Mouse (Mus musculus) E14TG2a.4 (cell line): Measurements from ENCODE around the gene Spred1.

Experiments used
- H3K27me3 ChIP-seq: 2 replicates; pipeline ENCODE4 v1.6.1; 2014; ENCODE audit warnings: low read length, control low read depth; ENCODE audit not compliant: insufficient read depth
- H3K36me3 ChIP-seq: 2 replicates; pipeline ENCODE4 v1.6.1; 2014; ENCODE audit warnings: low read length, control low read depth; ENCODE audit not compliant: insufficient read depth
- H3K4me1 ChIP-seq: replicated peaks from 2 replicates; pipeline ENCODE4 v1.6.1; 2014; ENCODE audit warnings: low read depth, low read length, control low read depth
- H3K4me3 ChIP-seq: replicated peaks from 2 replicates; pipeline ENCODE4 v1.5.1; 2014; ENCODE audit warnings: mild to moderate bottlenecking, low read length
- H3K9me3 ChIP-seq: 2 replicates; pipeline ENCODE4 v1.6.1; 2014; ENCODE audit warnings: low read length, control low read depth
- CTCF ChIP-seq: conservative IDR thresholded peaks from 2 replicates; pipeline ENCODE4 v1.5.1; 2014; ENCODE audit warnings: low read length
- NANOG ChIP-seq: IDR thresholded peaks from 2 replicates; pipeline ENCODE4 v1.6.1; 2014; ENCODE audit warnings: borderline replicate concordance, low read length, mixed read lengths
- POU5F1 ChIP-seq: IDR thresholded peaks from 2 replicates; pipeline ENCODE4 v1.6.1; 2014; ENCODE audit warnings: low read length, borderline replicate concordance

Gene Spred1

DNA sequence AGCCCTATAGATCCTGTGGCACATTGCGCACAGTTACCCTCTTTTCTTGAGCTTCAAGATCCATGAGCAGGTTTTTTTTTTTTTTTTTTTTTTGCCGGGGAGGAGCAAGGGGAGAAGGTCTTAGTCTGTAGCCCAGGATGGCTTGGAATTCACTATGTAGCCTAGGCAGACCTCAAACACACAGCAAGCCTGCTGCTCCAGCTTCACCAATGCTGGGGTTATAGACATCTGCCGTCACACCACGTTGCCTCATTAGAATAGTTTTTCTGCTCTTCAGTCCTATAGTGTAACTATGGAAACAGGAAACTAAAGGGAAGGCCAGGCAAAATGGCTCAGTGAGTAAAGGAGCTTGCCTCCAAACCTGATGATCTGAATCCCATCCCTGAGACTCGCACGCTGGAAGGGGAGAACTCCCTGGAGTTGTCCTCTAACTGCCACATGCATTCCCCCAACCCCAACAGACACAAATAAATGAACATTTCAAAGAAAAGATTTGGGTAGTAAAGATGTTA, 10.8 kb upstream of the Spred1 start:
- no peak overlapping the region for H3K4me3 ChIP-seq

DNA sequence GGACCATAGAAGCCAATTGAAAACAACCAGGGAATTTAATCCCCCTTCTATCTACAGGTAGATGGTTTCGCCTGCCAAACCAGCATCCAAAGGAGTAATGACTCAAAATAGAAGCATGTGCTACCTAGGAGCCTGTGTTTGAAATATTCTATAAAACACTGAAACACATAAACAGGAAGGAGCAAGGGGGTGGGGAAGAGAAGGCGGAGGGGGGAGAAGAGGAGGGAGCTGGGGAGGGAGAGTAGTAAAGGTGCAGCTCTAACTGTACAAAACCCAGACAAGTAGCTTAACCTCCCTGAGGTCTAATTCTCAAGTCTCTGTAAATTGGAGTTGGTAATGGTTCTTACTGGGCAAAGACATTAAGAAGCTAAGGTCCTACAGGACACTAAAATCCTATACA, 7.9 kb upstream of the Spred1 start:
- TF ChIP-seq CTCF (no peak), POU5F1 (no peak), NANOG (no peak)
- H3K27me3 ChIP-seq = peaks cover 48% of the 10 kb centered on the region
- H3K4me1 ChIP-seq = 0 out of 2 replicates have a peak, but pooled peaks cover 10% of the 10 kb centered on the region
- H3K4me3 ChIP-seq = no peak overlapping the region
- H3K36me3 ChIP-seq = no peaks in the 10 kb centered on the region
- no peaks in the 10 kb centered on the region for H3K9me3 ChIP-seq

More for the DNA sequence above, 10.8 kb upstream of the Spred1 start:
- H3K27me3 ChIP-seq = peaks cover 36% of the 10 kb centered on the region
- H3K4me1 ChIP-seq = 0 out of 2 replicates have a peak, but pooled peaks cover 10% of the 10 kb centered on the region
- no peaks in the 10 kb centered on the region for H3K36me3 ChIP-seq
- no peaks in the 10 kb centered on the region for H3K9me3 ChIP-seq
- no peak for TF ChIP-seq NANOG
- TF ChIP-seq CTCF = no peak
- no peak for TF ChIP-seq POU5F1

DNA sequence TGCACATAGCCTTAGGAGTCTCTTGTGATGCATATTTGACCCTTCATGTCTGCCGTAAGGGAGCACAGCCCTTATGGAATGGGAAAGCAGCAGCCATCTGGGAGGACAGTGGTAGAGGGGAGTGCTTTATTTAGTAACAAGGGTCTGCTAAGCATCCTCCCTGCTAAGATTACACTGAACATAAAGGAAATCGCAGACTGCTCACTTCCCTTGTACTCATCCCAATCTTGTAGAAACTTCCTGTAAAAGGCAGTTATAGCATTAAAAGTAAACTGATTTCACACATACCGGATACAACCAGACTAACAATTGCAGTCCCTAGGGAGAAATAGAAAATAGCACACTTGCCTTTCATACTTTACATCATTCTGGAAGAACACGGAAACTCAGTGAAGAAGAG, 7.4 kb upstream of the Spred1 start:
- Histone ChIP-seq H3K36me3 (no peaks in the 10 kb centered on the region), H3K9me3 (no peaks in the 10 kb centered on the region), H3K4me3 (no peak overlapping the region), H3K4me1 (peaks cover 15% of the 10 kb centered on the region), H3K27me3 (peaks cover 49% of the 10 kb centered on the region)
- TF ChIP-seq POU5F1 (no peak), CTCF (no peak), NANOG (no peak)

DNA sequence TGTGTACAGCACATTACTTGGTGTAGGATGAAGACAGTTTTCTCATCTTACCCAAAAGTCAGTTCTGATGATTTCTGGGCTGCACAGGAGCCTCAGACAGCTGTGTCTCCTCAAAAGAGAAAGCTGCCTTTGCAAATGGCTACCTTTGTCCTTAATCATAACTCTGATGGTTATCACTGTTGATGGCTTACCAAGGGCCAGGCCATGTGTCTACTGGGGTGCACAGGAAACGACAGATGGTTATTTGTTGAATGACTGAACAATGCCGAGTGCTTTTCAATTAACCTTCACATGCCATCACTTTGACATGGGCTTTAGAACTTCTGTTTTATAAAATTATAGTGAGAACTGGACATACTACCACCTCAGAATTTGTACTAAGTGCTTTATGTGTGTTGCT, 2.7 kb upstream of the Spred1 start:
- Histone ChIP-seq H3K4me3 (peak overlapping the region; percentile 89; the same call in 1 of the 2 replicates), H3K36me3 (no peaks in the 10 kb centered on the region), H3K27me3 (peaks cover 40% of the 10 kb centered on the region), H3K4me1 (peaks cover 30% of the 10 kb centered on the region), H3K9me3 (no peaks in the 10 kb centered on the region)
- no peak for TF ChIP-seq POU5F1
- TF ChIP-seq CTCF = no peak
- TF ChIP-seq NANOG = no peak

DNA sequence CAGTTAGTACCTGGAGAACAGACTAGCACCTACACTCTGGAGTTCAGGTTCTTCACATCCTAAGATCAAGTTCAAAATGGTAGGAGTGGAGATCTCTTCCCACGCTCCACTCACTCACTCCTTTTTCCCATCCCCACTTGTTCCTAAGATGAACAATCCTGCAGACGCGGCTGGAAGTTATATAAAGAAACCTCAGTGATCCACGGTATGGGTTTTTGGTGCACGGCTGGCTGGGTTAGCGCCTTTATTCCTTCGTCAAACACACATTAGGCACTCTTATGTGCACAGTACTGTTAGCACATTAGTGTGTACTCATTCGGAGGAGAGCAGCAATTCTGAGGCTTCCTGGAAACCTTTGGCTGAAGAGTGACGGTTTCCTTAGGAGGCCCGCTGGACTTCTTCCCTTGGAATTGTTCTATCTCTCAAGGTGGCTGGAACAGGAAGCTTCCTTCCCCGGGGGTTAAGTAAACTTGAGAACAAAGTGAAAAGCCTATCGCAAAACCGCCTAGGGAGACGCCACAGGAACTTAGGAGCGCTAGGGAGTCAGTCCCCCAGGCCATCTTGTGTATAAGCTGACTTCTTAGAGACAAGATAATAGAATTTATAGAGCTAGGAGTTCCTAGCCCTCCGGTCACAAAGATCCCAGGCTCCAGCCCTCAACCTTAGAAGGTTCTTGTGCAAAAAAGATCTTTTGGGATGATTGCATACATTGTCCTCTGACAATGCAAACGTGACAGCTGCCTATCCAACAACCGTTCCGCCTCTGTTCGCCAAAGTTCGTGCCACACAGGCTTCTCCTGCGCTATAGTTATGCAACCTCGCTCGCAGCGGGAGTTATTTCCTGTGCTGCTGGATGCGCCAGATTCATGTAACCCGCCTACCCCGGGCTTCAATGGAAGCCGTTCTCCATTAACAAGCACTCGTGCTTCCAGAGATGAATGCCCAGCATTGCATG, 1.6 kb upstream of the Spred1 start:
- H3K27me3 ChIP-seq = peaks cover 29% of the 10 kb centered on the region
- H3K9me3 ChIP-seq = no peaks in the 10 kb centered on the region
- H3K4me3 ChIP-seq = peak overlapping the region; percentile 89
- no peaks in the 10 kb centered on the region; the same call in 1 of the 2 replicates for H3K36me3 ChIP-seq
- TF ChIP-seq POU5F1 (peak; percentile 94), NANOG (peak; percentile 96), CTCF (no peak)
- H3K4me1 ChIP-seq = peaks cover 35% of the 10 kb centered on the region

DNA sequence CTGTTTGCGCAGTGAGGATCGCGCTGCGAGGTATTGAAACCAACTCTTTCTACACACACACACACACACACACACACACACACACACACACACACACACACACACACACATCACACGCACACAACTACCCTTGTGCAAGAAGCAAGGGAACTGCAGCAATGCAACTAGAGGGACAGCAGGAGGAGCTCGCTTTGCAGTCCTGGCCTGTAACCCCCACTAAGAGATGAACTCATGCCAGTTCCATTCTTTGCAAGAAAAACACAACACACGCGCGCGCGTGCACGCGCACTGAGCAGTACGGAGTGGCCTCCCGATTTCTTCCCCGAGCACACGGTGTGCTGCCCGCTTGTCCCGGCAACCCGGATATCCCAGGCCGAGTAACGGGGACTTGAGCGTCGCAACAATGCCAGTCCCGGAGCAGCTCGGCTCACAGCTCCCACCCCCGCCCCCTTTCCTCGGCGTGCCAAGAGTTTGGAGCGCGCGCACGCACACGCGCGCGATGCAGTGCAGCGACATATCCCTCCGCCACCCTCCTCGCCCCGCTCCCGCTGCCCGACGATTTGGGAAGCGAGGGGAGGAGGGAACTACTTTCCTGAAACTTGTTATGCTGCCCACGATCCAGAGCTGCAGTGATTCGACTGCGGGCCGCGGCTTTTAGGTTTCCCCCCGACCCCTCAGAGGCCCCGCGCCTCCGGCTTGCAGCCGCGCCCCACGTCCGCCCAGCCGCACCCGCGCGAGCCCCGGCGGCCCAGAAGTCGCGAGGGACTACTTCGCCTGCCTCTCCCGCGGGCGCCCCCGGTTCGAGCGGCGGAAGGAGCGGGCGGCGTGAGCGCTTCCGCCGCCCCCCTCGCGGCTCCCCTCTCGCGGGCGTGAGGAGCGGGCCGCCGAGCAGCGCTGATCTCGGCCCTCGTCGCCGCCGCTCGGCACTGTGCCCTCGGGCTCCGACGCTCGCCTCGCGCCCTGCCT, 645 bp upstream of the Spred1 start:
- H3K9me3 ChIP-seq = no peaks in the 10 kb centered on the region
- TF ChIP-seq CTCF = no peak
- peaks cover 20% of the 10 kb centered on the region for H3K27me3 ChIP-seq
- peaks cover 33% of the 10 kb centered on the region for H3K4me1 ChIP-seq
- peak overlapping the region; percentile 89 for H3K4me3 ChIP-seq
- no peaks in the 10 kb centered on the region; the same call in 1 of the 2 replicates for H3K36me3 ChIP-seq

DNA sequence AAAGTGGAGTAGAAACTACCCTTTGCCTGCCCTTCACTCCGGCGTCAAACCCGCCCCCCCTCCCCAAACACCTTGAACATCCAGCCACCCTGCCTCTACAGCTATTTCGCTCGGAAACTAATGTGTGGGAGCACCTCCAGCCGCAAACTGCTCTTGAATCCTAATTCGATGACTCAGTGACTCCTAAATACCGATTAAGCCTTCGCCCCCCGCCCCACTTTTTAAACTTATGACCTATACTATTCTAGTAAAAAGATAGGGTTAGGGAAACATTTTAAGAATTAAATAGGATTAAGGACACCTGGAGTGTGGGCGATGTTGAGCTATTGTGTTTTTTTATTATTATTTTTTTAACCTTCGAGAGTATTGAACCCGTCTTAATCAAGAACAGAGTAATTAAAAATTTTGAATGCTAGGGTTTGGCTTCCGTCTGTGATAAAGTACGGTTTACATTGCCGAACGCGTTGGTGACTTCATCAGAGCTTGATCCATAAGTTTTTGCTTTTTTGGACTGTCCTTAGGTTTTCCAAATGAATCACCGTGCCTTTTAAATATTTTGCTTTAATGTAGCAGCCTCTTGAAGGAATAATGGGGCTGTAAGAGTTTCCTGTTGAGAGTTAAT, 921 bp downstream of the Spred1 start:
- H3K4me3 ChIP-seq = peak overlapping the region; percentile 89
- no peak for TF ChIP-seq POU5F1
- TF ChIP-seq NANOG = no peak
- TF ChIP-seq CTCF = no peak
- H3K9me3 ChIP-seq = no peaks in the 10 kb centered on the region
- peaks cover 40% of the 10 kb centered on the region for H3K4me1 ChIP-seq
- H3K36me3 ChIP-seq = peaks cover 2% of the 10 kb centered on the region; the same call in 1 of the 2 replicates
- H3K27me3 ChIP-seq = 0 out of 2 replicates have a peak, but pooled peaks cover 5% of the 10 kb centered on the region

DNA sequence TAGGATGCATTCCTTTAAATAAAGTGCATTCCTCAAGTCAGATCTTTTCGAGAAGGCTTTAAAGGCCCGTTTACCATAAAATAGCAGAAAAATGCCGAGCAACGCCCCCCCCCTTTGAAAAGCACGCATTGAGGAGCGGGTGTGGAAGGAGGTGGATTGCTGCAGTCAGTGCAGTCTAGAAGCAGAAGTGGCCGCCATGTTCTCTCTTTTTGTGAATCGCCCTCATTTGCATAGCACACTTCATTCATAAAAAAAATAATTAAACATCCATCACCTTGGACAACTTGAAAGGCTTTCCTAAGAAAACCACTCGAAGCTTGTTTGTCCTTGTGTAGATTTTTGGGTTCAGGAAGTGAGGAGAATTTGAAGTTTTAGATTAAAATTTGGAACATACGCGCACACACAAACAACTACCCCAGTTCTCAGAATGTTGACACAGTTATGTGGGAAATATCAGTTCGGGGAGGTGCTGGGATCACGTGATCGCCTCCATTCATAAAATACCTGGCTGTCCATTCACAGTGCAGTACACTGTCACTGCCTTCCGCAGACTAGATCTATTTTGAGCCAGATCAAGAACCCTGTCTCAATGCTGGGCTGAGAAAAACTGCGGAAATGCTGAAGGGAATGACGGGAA, 1.6 kb downstream of the Spred1 start:
- Histone ChIP-seq H3K27me3 (0 out of 2 replicates have a peak, but pooled peaks cover 2% of the 10 kb centered on the region), H3K4me3 (peak overlapping the region; percentile 89), H3K4me1 (peaks cover 47% of the 10 kb centered on the region), H3K9me3 (no peaks in the 10 kb centered on the region), H3K36me3 (peaks cover 6% of the 10 kb centered on the region; the same call in 1 of the 2 replicates)
- TF ChIP-seq POU5F1 (no peak), NANOG (no peak), CTCF (no peak)
